Mouse (Mus musculus) E14TG2a.4 (cell line): ENCODE measurements around the gene 2300009A05Rik.

ENCODE experiments used
- H3K27me3 ChIP-seq: 2 replicates; pipeline ENCODE4 v1.6.1; 2014; ENCODE audit warnings: low read length, control low read depth; ENCODE audit not compliant: insufficient read depth
- H3K36me3 ChIP-seq: 2 replicates; pipeline ENCODE4 v1.6.1; 2014; ENCODE audit warnings: low read length, control low read depth; ENCODE audit not compliant: insufficient read depth
- H3K4me1 ChIP-seq: replicated peaks from 2 replicates; pipeline ENCODE4 v1.6.1; 2014; ENCODE audit warnings: low read depth, low read length, control low read depth
- H3K4me3 ChIP-seq: replicated peaks from 2 replicates; pipeline ENCODE4 v1.5.1; 2014; ENCODE audit warnings: mild to moderate bottlenecking, low read length
- H3K9me3 ChIP-seq: 2 replicates; pipeline ENCODE4 v1.6.1; 2014; ENCODE audit warnings: low read length, control low read depth
- CTCF ChIP-seq: conservative IDR thresholded peaks from 2 replicates; pipeline ENCODE4 v1.5.1; 2014; ENCODE audit warnings: low read length
- NANOG ChIP-seq: IDR thresholded peaks from 2 replicates; pipeline ENCODE4 v1.6.1; 2014; ENCODE audit warnings: borderline replicate concordance, low read length, mixed read lengths
- POU5F1 ChIP-seq: IDR thresholded peaks from 2 replicates; pipeline ENCODE4 v1.6.1; 2014; ENCODE audit warnings: low read length, borderline replicate concordance

The 2300009A05Rik gene

GRCm38 (mm10) chr9:63359016-63359415, 40.0 kb downstream of the 2300009A05Rik start:
- Histone ChIP-seq H3K4me3 (no peak overlapping the region), H3K4me1 (peaks cover 4% of the 10 kb centered on the region), H3K27me3 (no peaks in the 10 kb centered on the region), H3K36me3 (peaks cover 4% of the 10 kb centered on the region; the same call in 1 of the 2 replicates), H3K9me3 (no peaks in the 10 kb centered on the region)
- TF ChIP-seq NANOG (no peak), POU5F1 (no peak), CTCF (no peak)

GRCm38 (mm10) chr9:63356721-63357120, 42.3 kb downstream of the 2300009A05Rik start:
- peaks cover 6% of the 10 kb centered on the region for H3K4me1 ChIP-seq
- TF ChIP-seq NANOG = no peak
- no peaks in the 10 kb centered on the region for H3K27me3 ChIP-seq
- no peak overlapping the region for H3K4me3 ChIP-seq
- no peaks in the 10 kb centered on the region for H3K9me3 ChIP-seq
- peaks cover 4% of the 10 kb centered on the region; the same call in 1 of the 2 replicates for H3K36me3 ChIP-seq

GRCm38 (mm10) chr9:63356278-63356677, 42.8 kb downstream of the 2300009A05Rik start:
- Histone ChIP-seq H3K27me3 (no peaks in the 10 kb centered on the region), H3K4me3 (no peak overlapping the region), H3K4me1 (peaks cover 6% of the 10 kb centered on the region), H3K9me3 (no peaks in the 10 kb centered on the region), H3K36me3 (peaks cover 4% of the 10 kb centered on the region; the same call in 1 of the 2 replicates)
- TF ChIP-seq NANOG (no peak), CTCF (no peak), POU5F1 (no peak)

- H3K9me3 ChIP-seq = no peaks in the 10 kb centered on the region
- no peaks in the 10 kb centered on the region for H3K27me3 ChIP-seq
- TF ChIP-seq CTCF (no peak), NANOG (no peak), POU5F1 (no peak)
- H3K4me3 ChIP-seq = no peak overlapping the region
- H3K36me3 ChIP-seq = peaks cover 4% of the 10 kb centered on the region; the same call in 1 of the 2 replicates
- peaks cover 6% of the 10 kb centered on the region for H3K4me1 ChIP-seq
Observed at GRCm38 (mm10) chr9:63354168-63354567, 44.9 kb downstream of the 2300009A05Rik start.

- peaks cover 6% of the 10 kb centered on the region for H3K4me1 ChIP-seq
- no peak overlapping the region for H3K4me3 ChIP-seq
- H3K36me3 ChIP-seq = peaks cover 4% of the 10 kb centered on the region; the same call in 1 of the 2 replicates
- H3K27me3 ChIP-seq = no peaks in the 10 kb centered on the region
- no peak for TF ChIP-seq CTCF
- no peak for TF ChIP-seq NANOG
- TF ChIP-seq POU5F1 = no peak
- H3K9me3 ChIP-seq = no peaks in the 10 kb centered on the region
Observed at GRCm38 (mm10) chr9:63350030-63350429, 49.0 kb downstream of the 2300009A05Rik start.

- Histone ChIP-seq H3K9me3 (no peaks in the 10 kb centered on the region), H3K4me1 (peaks cover 5% of the 10 kb centered on the region), H3K4me3 (no peak overlapping the region), H3K36me3 (peaks cover 2% of the 10 kb centered on the region; the same call in 1 of the 2 replicates), H3K27me3 (no peaks in the 10 kb centered on the region)
- TF ChIP-seq NANOG (no peak), CTCF (no peak), POU5F1 (no peak)
Observed at GRCm38 (mm10) chr9:63349241-63349640, 49.8 kb downstream of the 2300009A05Rik start.

GRCm38 (mm10) chr9:63348146-63348545, 50.9 kb downstream of the 2300009A05Rik start:
- H3K4me1 ChIP-seq = no peaks in the 10 kb centered on the region
- TF ChIP-seq NANOG (no peak), POU5F1 (no peak), CTCF (no peak)
- no peaks in the 10 kb centered on the region for H3K36me3 ChIP-seq
- no peak overlapping the region for H3K4me3 ChIP-seq
- no peaks in the 10 kb centered on the region for H3K27me3 ChIP-seq
- no peaks in the 10 kb centered on the region for H3K9me3 ChIP-seq

- TF ChIP-seq CTCF (no peak), POU5F1 (no peak), NANOG (no peak)
- H3K4me1 ChIP-seq = no peaks in the 10 kb centered on the region
- H3K36me3 ChIP-seq = no peaks in the 10 kb centered on the region
- no peak overlapping the region for H3K4me3 ChIP-seq
- H3K9me3 ChIP-seq = no peaks in the 10 kb centered on the region
- no peaks in the 10 kb centered on the region for H3K27me3 ChIP-seq
Observed at GRCm38 (mm10) chr9:63346029-63346428, 53.0 kb downstream of the 2300009A05Rik start.
